Mouse (Mus musculus) A20 (cell line): ENCODE measurements around the gene Arhgef5.

Experiments used
- DNase-seq: peaks from one replicate; pipeline ENCODE4 v3.0.0-alpha.2; 2011; ENCODE audit warnings: low read depth, low spot score

The Arhgef5 gene

GRCm38 (mm10) chr6:43333479-43333878 is 68.1 kb downstream of the Arhgef5 start:
- no peak for DNase-seq

DNA sequence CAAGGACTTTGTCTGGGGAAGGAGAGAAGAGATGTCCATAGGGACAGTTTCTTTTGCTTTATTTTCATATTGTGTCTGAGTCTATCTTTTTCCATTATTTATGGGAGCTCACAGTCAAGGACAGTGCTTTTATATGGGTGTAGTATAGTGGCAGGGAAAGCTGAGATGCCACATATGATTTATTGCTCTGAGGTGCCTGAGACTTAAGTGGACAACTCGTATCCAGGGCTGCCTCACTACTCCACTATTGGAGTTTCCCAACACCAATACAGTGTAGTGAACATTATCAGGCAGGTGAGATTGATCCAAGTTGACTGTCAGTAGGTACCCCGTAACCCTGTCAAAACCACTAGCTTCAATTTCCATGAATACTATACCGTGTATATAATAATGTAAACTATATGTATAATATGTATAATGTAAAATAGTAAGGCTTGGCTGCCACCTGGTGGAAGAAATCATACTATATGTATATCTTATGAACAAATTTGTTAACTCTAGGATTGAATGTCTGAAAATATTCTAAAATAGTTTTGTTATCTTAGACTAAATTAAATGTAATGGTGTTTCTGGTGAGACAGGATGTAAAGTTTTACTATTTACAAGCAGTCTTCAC is 70.3 kb downstream of the Arhgef5 start:
- no peak for DNase-seq

DNA sequence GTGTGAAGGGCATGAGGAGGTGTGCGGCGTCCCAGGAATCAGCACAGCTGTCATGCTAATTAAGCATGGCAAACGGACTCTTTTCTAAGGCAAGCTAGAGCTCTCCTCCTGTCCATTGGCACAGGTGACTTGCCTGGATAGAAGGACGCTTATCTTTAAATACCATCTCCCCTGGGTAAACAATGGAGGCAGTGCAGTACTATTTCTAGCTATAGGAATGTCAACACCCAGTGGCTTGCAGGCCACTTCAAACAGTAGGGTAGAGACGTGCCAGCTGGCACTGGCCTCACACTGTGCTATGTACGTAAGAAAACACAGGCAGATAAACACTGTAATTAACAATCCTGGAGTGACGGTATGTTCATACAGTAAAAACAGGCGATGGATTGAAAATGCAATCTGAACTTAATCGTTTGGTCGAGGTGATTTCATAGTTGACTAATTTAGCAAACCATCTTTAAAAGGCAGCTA is 72.1 kb downstream of the Arhgef5 start:
- DNase-seq: no peak

DNA sequence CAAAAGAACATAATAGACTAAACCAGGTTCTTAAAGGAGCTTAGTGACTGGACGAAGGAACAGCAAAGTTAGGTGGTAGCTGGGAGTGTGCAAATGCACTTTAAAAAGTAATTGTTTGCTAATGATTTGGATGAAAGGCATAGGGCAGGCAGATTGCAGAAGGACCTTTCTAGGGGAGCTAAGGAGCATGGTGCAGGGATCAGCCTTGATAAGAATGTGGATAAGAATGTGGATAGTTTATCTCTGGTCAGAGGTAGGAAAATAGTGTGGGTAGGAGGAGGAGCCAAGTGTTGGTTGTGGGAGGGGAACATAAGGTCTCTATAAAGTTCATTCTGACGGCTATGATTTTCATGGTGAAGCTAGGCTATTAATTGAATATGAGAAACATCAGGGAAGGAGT is 73.4 kb downstream of the Arhgef5 start:
- DNase-seq: no peak
